Mouse (Mus musculus): ENCODE data around the gene Mapkapk3.

Gene Mapkapk3

GRCm38 (mm10) chr9:107288711-107289110, 966 bp downstream of the Mapkapk3 start:
- peak; percentile 91 for DNase-seq (ENCODE audit: low read depth, low spot score)

GRCm38 (mm10) chr9:107288105-107288650, 1.5 kb downstream of the Mapkapk3 start:
- no peak for DNase-seq (ENCODE audit: low read depth, low spot score)

DNA sequence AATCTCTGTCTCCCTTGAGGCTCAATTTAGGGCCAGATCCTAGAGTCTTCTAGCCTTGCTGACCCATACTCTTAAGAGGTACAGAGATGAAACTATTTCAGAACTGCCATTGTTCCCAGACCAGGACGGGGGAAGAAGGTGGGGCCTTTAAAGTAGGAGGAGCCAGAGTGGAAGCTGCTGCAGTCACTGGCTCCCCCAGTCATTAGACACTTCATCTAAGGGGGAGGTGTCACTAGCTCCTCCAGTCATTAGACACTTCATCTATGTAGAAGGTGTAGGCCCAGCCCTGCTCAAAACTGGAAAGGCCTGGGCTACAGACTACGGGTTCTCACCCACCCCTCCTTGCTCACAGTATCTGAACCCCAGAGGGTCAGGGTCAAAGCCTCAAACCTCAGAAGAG, 2.4 kb downstream of the Mapkapk3 start:
- peak; percentile 71 for DNase-seq (ENCODE audit: low read depth, low spot score)

DNA sequence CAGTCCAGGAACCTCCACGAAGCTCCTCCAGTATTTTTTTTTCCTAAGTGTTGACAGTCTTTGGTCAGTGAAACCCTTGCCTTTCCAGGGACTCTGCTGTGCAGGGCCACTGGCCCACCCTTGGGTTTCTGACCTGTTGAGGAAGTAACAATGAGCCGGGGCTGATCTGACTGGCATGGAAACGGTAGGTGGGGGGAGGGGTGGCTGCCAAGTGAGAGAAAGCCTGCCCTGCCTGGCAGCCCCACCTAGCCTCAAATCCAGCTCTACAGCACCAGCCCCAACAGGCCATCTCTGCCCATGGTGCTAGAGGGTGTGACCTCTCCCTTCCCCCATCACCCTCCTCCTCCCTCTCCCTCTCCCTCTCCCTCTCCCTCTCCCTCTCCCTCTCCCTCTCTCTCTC, 4.7 kb downstream of the Mapkapk3 start:
- DNase-seq (ENCODE audit: low read depth, low spot score): no peak

GRCm38 (mm10) chr9:107282951-107283350, 6.7 kb downstream of the Mapkapk3 start:
- DNase-seq (ENCODE audit: low read depth, low spot score): no peak

DNA sequence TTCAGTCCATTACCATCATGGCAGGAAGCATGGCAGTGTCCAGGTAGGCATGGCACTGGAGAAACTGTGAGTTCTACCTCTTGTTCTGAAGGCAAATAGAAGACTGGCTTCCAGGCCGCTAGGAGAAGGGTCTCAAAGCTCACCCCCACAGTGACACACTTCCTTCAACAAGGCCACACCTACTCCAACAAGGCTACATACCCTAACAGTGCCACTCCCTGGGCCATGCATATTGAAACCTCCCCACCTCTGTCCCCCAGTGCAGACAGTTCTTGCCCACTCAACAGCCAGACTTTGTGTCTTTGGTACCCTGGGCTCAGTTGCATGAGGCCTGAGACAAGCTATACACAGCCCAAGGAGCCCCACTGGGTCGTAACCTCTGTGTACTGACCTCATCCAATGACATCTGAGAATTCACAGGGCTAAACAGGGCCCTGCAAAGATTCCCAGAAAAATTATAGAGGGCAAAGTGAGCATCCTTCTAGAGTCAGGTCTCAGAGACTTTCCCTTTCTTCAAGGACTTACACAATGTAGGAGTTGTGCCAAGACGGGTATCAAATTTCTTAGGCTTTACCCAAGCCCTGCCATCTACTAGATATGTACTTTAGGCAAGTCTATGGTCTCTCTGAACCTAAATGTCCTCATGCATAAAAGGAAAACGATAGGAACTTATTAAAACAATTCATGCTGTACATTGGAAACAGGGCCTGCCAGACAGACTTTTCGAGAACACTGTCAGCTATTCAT, 8.3 kb downstream of the Mapkapk3 start:
- DNase-seq (ENCODE audit: low read depth, low spot score): peak; percentile 61

- peak; percentile 98 for DNase-seq (ENCODE audit: low read depth, low spot score)
These were observed 9.2 kb downstream of the Mapkapk3 start for GRCm38 (mm10) chr9:107280322-107281027.

GRCm38 (mm10) chr9:107279378-107280321, 10.0 kb downstream of the Mapkapk3 start:
- DNase-seq (ENCODE audit: low read depth, low spot score): peak; percentile 97

GRCm38 (mm10) chr9:107278527-107279377, 10.9 kb downstream of the Mapkapk3 start:
- DNase-seq (ENCODE audit: low read depth, low spot score): peak; percentile 71

DNA sequence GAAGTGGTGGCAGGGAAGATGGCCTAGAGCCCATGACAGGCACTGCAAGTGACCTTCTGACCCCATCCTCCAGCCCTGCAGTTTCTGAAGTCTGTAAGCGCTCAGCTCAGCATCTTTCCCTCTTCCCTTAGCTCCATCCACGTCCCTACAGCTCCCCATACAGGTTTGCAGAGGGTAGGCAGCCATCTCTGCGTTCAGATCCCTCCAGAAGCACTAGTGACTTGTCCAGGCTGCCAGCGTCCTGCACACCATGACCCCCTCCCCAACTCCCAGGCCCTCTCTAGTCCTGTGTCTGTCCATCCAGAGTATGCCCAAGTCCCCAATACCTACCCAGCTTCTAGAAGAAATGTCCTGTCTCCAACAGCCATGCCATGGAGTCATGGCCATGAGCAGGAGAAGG, 11.6 kb downstream of the Mapkapk3 start:
- no peak for DNase-seq (ENCODE audit: low read depth, low spot score)

DNA sequence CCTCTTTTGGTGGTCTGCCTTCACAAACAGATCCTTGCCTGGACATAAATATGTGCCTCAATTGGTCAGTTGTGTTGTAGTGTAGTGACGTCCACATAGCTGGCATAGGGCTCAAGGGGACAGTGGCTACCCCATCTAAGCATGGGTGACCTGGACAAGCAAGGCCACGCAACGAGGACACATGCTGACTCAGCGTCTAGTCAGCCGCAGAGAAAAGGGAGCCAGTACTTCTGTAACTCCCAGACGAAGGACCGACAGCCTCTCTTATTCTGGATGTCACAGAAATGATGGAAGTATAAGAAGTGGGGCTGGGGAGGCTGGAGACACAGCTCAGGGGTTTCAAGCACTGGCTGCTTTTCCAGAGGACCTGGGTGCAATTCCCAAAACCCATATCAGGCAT, 12.1 kb downstream of the Mapkapk3 start:
- DNase-seq (ENCODE audit: low read depth, low spot score): no peak

GRCm38 (mm10) chr9:107275710-107276109, 14.0 kb downstream of the Mapkapk3 start:
- no peak for DNase-seq (ENCODE audit: low read depth, low spot score)

- no peak for DNase-seq (ENCODE audit: low read depth, low spot score)
These were observed 14.9 kb downstream of the Mapkapk3 start for GRCm38 (mm10) chr9:107274751-107275150.

DNA sequence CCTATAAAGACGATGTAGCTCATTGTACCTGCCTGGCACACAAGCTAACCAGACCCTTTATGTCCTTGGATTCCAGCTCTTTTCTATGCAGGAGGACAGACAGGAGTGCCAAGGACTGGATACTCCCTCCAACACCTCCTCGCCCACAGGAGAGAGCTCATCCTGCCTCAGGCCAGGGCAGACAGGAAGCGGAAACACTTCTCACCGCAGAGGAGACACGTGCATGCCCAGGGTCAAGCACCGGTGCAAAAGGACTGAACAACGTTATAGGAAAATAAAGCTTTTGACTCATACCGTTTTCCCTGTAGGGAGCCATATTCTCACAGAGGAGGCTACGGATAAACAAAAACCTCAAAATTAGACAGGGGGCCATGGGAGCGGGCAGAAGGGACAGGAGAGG, 16.5 kb downstream of the Mapkapk3 start:
- DNase-seq (ENCODE audit: low read depth, low spot score): no peak

- DNase-seq (ENCODE audit: low read depth, low spot score): no peak
These were observed 17.4 kb downstream of the Mapkapk3 start for GRCm38 (mm10) chr9:107272284-107272683.

- DNase-seq (ENCODE audit: low read depth, low spot score): no peak
These were observed 18.3 kb downstream of the Mapkapk3 start for GRCm38 (mm10) chr9:107271177-107271938.

GRCm38 (mm10) chr9:107269772-107270171, 19.9 kb downstream of the Mapkapk3 start:
- no peak for DNase-seq (ENCODE audit: low read depth, low spot score)

DNA sequence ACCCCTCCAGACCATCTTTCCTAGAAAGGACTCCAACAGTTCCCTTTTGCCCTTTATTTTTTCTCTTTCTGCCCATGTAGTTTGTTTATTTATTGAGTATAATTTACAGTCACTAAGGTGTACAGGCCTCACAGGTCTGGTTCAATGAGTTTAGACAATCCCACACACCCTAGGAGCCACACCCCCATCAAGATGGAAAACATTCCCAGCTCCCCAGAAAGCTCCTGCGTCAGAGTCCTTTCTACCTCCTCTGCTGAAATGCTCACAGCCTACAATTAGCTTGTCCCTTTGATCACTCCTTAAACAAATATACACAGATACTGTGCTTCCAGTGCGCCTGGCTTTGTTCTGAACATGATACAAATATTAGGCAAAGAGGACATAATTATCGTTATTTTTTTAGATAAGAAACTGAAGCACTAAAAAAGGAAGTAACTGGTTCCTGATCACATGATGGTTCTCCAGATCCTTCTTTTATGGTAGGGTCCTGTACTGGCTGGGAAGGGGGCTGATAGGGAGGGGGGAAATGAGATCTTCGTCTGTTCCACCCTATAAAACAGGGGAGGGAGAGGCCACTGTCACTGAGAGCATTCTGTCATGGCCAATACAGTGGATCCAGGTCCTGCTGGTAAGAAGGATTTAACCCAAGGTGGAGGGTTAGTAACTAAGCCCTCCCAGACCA, 21.8 kb downstream of the Mapkapk3 start:
- no peak for DNase-seq (ENCODE audit: low read depth, low spot score)

DNA sequence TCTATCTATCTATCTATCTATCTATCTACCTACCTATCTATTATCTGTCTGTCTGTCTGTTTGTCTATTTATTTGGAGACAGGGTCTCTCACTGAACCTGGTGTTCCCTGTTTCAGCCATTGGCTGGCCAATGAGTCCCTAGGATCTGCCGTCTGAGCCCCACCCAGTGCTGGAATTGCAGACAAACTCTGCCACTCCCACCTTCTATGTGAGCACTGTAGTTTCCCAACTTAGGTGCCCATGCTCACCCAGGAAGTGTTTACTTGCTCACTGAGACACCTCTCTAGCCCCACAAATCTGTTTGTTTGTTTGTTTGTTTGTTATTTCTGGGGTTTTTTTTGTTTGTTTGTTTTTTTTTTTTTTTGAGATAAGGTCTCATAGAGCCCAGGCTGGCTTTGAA, 22.6 kb downstream of the Mapkapk3 start:
- peak; percentile 42 for DNase-seq (ENCODE audit: low read depth, low spot score)
